8 mouse cellular contexts compared by ENCODE assay signal in genomic region chr6:126938047-126938446, GRCm38 (mm10). TPM values are rescaled to one million over a fixed set of nuclear protein-coding genes. Genes with fewer than 3 reads are reported as not detected.
DNase-seq lines count a peak whose midpoint lies in the region; ATAC-seq and TF ChIP-seq lines count a peak whose summit lies in the region.

No protein-coding gene starts in this region.

- no peaks in the 10 kb centered on the region for H3K27me3 ChIP-seq in hindbrain, embryonic 14.5 days (ENCODE audit: control insufficient read depth, insufficient read depth, low read length)
- no peaks in the 10 kb centered on the region for H3K27me3 ChIP-seq in myocyte (ENCODE audit: control insufficient read depth, insufficient read depth, insufficient read length)

- peaks cover 9% of the 10 kb centered on the region for H3K36me3 ChIP-seq in hindbrain, embryonic 14.5 days (replicated peaks; ENCODE audit: control insufficient read depth, insufficient read depth)
- H3K36me3 ChIP-seq in myocyte (ENCODE audit: control insufficient read depth, insufficient read depth) = peaks cover 5% of the 10 kb centered on the region

- no peak overlapping the region for H3K4me2 ChIP-seq in hindbrain, embryonic 14.5 days (replicated peaks)
- H3K4me2 ChIP-seq in myocyte (ENCODE audit: low read depth) = peak overlapping the region; percentile 73

- H3K4me3 ChIP-seq in layer of hippocampus, adult 2 months = no peak overlapping the region
- H3K4me3 ChIP-seq in bone marrow, adult 2 months (replicated peaks; ENCODE audit: control insufficient read depth, low read depth, low read length) = peak overlapping the region; percentile 99
- H3K4me3 ChIP-seq in hindbrain, embryonic 14.5 days (replicated peaks; ENCODE audit: low read length) = peak overlapping the region; percentile 69; the same call in 1 of the 2 replicates
- H3K4me3 ChIP-seq in myocyte = peak overlapping the region; percentile 78

- H3K79me2 ChIP-seq in myocyte (ENCODE audit: control insufficient read depth, insufficient read depth) = peaks cover 15% of the 10 kb centered on the region

- 80% methylated on average over 2 of the region's 2 CpGs for WGBS in bone marrow, adult 2 months
- WGBS in hindbrain, embryonic 14.5 days = 88% methylated on average over 2 of the region's 2 CpGs

- no peak for ATAC-seq in hindbrain, embryonic 14.5 days (ENCODE audit: low FRiP score)

- DNase-seq in layer of hippocampus, adult 2 months (ENCODE audit: low spot score in 2 of 2) = no peak
- no peak for DNase-seq in layer of hippocampus, adult 9-10 months (ENCODE audit: low spot score)
- no peak for DNase-seq in hindbrain, embryonic 14.5 days (ENCODE audit: low spot score)
- DNase-seq in adrenal gland, postnatal 10 days = no peak
- DNase-seq in frontal cortex, postnatal 14 days (ENCODE audit: low spot score in 2 of 2) = no peak
- no peak for DNase-seq in frontal cortex, postnatal 10 days (ENCODE audit: low spot score in 2 of 2)

- H3K4me1 ChIP-seq in bone marrow, adult 2 months (ENCODE audit: control insufficient read depth, insufficient read depth, low read length) = no peaks in the 10 kb centered on the region; the same call in 1 of the 2 replicates
- H3K4me1 ChIP-seq in hindbrain, embryonic 14.5 days (replicated peaks; ENCODE audit: control insufficient read depth, insufficient read depth, low read length) = peaks cover 16% of the 10 kb centered on the region

- no peaks in the 10 kb centered on the region for H3K9me3 ChIP-seq in hindbrain, embryonic 14.5 days (ENCODE audit: control insufficient read depth, low read length)

- H3K27ac ChIP-seq in layer of hippocampus, adult 2 months = no peak overlapping the region
- H3K27ac ChIP-seq in bone marrow, adult 2 months (ENCODE audit: control insufficient read depth, insufficient read depth, low read depth, low read length, poor library complexity) = no peak overlapping the region
- H3K27ac ChIP-seq in hindbrain, embryonic 14.5 days = no peak overlapping the region

- no peak overlapping the region for H3ac ChIP-seq in myocyte (ENCODE audit: control insufficient read depth, insufficient read length)

- peak; percentile 64 for TF ChIP-seq CTCF in layer of hippocampus, adult 2 months (conservative IDR thresholded peaks at IDR 0.05)
- no peak for TF ChIP-seq CTCF in bone marrow, adult 2 months (IDR thresholded peaks at IDR 0.05; ENCODE audit: control insufficient read depth, insufficient read depth, low read length)

- no peak for TF ChIP-seq POLR2A in bone marrow, adult 2 months (IDR thresholded peaks at IDR 0.05; ENCODE audit: borderline replicate concordance, control insufficient read depth, low read depth, low read length)
- TF ChIP-seq POLR2A in myocyte (IDR thresholded peaks at IDR 0.05; ENCODE audit: insufficient read length, low read depth) = no peak

- H3K9ac ChIP-seq in hindbrain, embryonic 14.5 days = no peak overlapping the region

TF ChIP-seq in myocyte, 11 proteins besides CTCF, POLR2A, EP300 and RAD21:
- TF ChIP-seq TCF12 (IDR thresholded peaks at IDR 0.05; ENCODE audit: insufficient read depth, poor library complexity, severe bottlenecking) = no peak
- no peak for TF ChIP-seq MAX (IDR thresholded peaks at IDR 0.05; ENCODE audit: low read depth)
- TF ChIP-seq CEBPB (IDR thresholded peaks at IDR 0.05; ENCODE audit: insufficient read depth, poor library complexity, severe bottlenecking) = no peak
- TF ChIP-seq MYOG (IDR thresholded peaks at IDR 0.05; ENCODE audit: control insufficient read depth in 1 of 3, insufficient read depth in 1 of 3, insufficient read length in 2 of 3, low read depth in 2 of 3) = no peak
- TF ChIP-seq USF1 (IDR thresholded peaks at IDR 0.05; ENCODE audit: low read depth) = no peak
- no peak for TF ChIP-seq E2F4 (IDR thresholded peaks at IDR 0.05; ENCODE audit: insufficient read depth)
- TF ChIP-seq MYOD1 (IDR thresholded peaks at IDR 0.05; ENCODE audit: control insufficient read depth in 1 of 3, insufficient read length in 2 of 3, low read depth in 2 of 3) = no peak
- no peak for TF ChIP-seq REST (IDR thresholded peaks at IDR 0.05; ENCODE audit: insufficient read depth, insufficient read length)
- no peak for TF ChIP-seq SRF (IDR thresholded peaks at IDR 0.05; ENCODE audit: control insufficient read depth, insufficient read length, low read depth)
- TF ChIP-seq POLR2AphosphoS2 (IDR thresholded peaks at IDR 0.05; ENCODE audit: insufficient read length, low read depth) = no peak
- no peak for TF ChIP-seq TCF3 (IDR thresholded peaks at IDR 0.05; ENCODE audit: insufficient read length, low read depth)
TF ChIP-seq in myocyte: peak in this region for 0.

RNA-seq across cellular contexts. Expression of gene Rad51ap1, which starts 1.3 kb away (rescaled TPM):
- total RNA-seq in layer of hippocampus, adult 2 months (2021) = 1 to 10 TPM; 1.7 to 3.1 TPM
- 36.3 and 52.6 TPM in 2 replicates for polyA plus RNA-seq in bone marrow, adult 2 months (2011; ENCODE audit: insufficient read depth, insufficient read length, low replicate concordance, missing spikeins)
- 15.3 and 17.6 TPM in 2 replicates for polyA plus RNA-seq in hindbrain, embryonic 14.5 days (2014; fragmentation: Nextera tagmentation; extraction: Ambion mirVana)
- 4.6 TPM for polyA plus RNA-seq in myocyte (2012; fragmentation: generic; extraction: Trizol)
- total RNA-seq in adrenal gland, postnatal 10 days (2021) = 10 to 100 TPM; 11.1 to 12.1 TPM

RNA-seq across cellular contexts. Expression of gene D6Wsu163e, which starts 1.7 kb away (rescaled TPM):
- 10 to 100 TPM; 45.8 to 46.5 TPM for total RNA-seq in layer of hippocampus, adult 2 months (2021)
- 8.2 and 17.9 TPM in 2 replicates for polyA plus RNA-seq in bone marrow, adult 2 months (2011; ENCODE audit: insufficient read depth, insufficient read length, low replicate concordance, missing spikeins)
- 32.5 and 35.4 TPM in 2 replicates for polyA plus RNA-seq in hindbrain, embryonic 14.5 days (2014; fragmentation: Nextera tagmentation; extraction: Ambion mirVana)
- 18.4 TPM for polyA plus RNA-seq in myocyte (2012; fragmentation: generic; extraction: Trizol)
- total RNA-seq in adrenal gland, postnatal 10 days (2021) = 10 to 100 TPM; 17.5 to 19.7 TPM

RNA-seq across cellular contexts. Expression of gene Dyrk4, which starts 16.4 kb away (rescaled TPM):
- under 1 TPM; 0.15 to 0.29 TPM for total RNA-seq in layer of hippocampus, adult 2 months (2021)
- polyA plus RNA-seq in bone marrow, adult 2 months (2011; ENCODE audit: insufficient read depth, insufficient read length, low replicate concordance, missing spikeins) = not detected in 2 replicates
- polyA plus RNA-seq in hindbrain, embryonic 14.5 days (2014; fragmentation: Nextera tagmentation; extraction: Ambion mirVana) = 0.09 and 0.12 TPM in 2 replicates
- 10.7 TPM for polyA plus RNA-seq in myocyte (2012; fragmentation: generic; extraction: Trizol)
- total RNA-seq in adrenal gland, postnatal 10 days (2021) = under 1 TPM in 1 of 2 experiments, not detected in 1; 0.27 TPM
